Mouse (Mus musculus): ENCODE results near the gene Spats2.

DNA sequence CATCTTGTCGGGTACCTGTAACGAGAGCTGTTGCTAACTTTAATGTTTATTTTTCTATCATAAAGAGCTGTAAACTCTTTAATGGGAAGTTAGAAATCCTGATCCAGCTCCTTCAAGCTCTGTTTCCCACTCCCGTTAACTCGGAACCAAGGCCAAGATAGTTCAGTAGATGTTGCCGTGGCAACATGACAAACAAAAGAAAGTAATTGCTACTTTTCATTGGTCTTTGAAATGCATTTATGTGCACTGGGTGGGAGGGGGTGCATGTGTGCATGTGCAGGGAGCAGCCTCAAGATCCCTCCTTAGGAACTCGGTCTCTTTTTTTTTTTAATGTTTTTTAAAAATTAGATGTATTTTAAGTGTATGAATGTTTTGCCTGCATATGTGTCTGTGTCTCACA, 69.3 kb downstream of the Spats2 start:
- TF ChIP-seq POLR2A (IDR thresholded peaks at IDR 0.05; ENCODE audit: low read depth, low read length) (no peak), CTCF (IDR thresholded peaks at IDR 0.05; ENCODE audit: borderline replicate concordance, insufficient read depth, low read length) (no peak)
